Mouse (Mus musculus) bone marrow, adult 2 months (tissue): ENCODE data around the gene Man1a2. TPM values are rescaled to one million over a fixed set of nuclear protein-coding genes. Genes with fewer than 3 reads are reported as not detected.

Experiments used
- H3K27ac ChIP-seq: fragments of 200-500 bp; 2 replicates; pipeline ENCODE4 v1.5.1; 2012; ENCODE audit warnings: low read depth, mild to moderate bottlenecking, control low read depth, inconsistent platforms, low read length; ENCODE audit not compliant: control insufficient read depth, poor library complexity, insufficient read depth
- H3K4me1 ChIP-seq: fragments of 200-500 bp; 2 replicates; pipeline ENCODE4 v1.6.1; 2011; ENCODE audit warnings: low read length; ENCODE audit not compliant: control insufficient read depth, insufficient read depth
- H3K4me3 ChIP-seq: fragments of 200-500 bp; replicated peaks from 2 replicates; pipeline ENCODE3; 2011; ENCODE audit warnings: mild to moderate bottlenecking, low read depth, low read length, control low read depth; ENCODE audit not compliant: control insufficient read depth
- CTCF ChIP-seq: fragments of 200-500 bp; IDR thresholded peaks from 2 replicates; pipeline ENCODE4 v1.5.1; 2011; ENCODE audit warnings: low read length, control low read depth; ENCODE audit not compliant: control insufficient read depth, insufficient read depth
- POLR2A ChIP-seq: fragments of 200-500 bp; IDR thresholded peaks from 2 replicates; pipeline ENCODE4 v1.6.1; 2011; ENCODE audit warnings: low read depth, mild to moderate bottlenecking, control low read depth, low read length, borderline replicate concordance; ENCODE audit not compliant: control insufficient read depth
- WGBS: fragments of 180-500 bp; shearing (Covaris S2); methylation state at CpG from one replicate; pipeline ENCODE4 v1.1.7; 2018; 5-methylcytosine and 5-hydroxymethylcytosine counted together
- polyA plus RNA-seq: library from polyadenylated mRNA; stranded (reverse); fragments of >200 nt; gene quantifications from 2 replicates; pipeline ENCODE4 v1.2.4, GENCODE M21; 2011; ENCODE audit warnings: low replicate concordance; ENCODE audit not compliant: missing spikeins, insufficient read depth, insufficient read length

Gene Man1a2
- polyA plus RNA-seq, 1 experiment, result 19.5 TPM

GRCm38 (mm10) chr3:100535902-100536301, 149.4 kb downstream of the Man1a2 start:
- no peaks in the 10 kb centered on the region for H3K4me1 ChIP-seq
- 66% methylated on average over 4 of the region's 4 CpGs for WGBS
- TF ChIP-seq CTCF (no peak), POLR2A (no peak)

GRCm38 (mm10) chr3:100535298-100535697, 150.0 kb downstream of the Man1a2 start:
- Histone ChIP-seq H3K4me1 (peaks cover under 1% of the 10 kb centered on the region; the same call in 1 of the 2 replicates), H3K27ac (no peak overlapping the region), H3K4me3 (no peak overlapping the region)
- TF ChIP-seq POLR2A, result no peak
- TF ChIP-seq CTCF, result no peak
- 68% methylated on average over 3 of the region's 3 CpGs for WGBS

More at GRCm38 (mm10) chr3:100535902-100536301, 149.4 kb downstream of the Man1a2 start:
- Histone ChIP-seq H3K27ac (no peak overlapping the region), H3K4me3 (no peak overlapping the region)

- peaks cover 3% of the 10 kb centered on the region; the same call in 1 of the 2 replicates for H3K4me1 ChIP-seq
- H3K4me3 ChIP-seq, result no peak overlapping the region
- 20% methylated on average over 3 of the region's 3 CpGs for WGBS
- TF ChIP-seq CTCF, result no peak
- TF ChIP-seq POLR2A, result no peak
- H3K27ac ChIP-seq, result no peak overlapping the region
Measured at GRCm38 (mm10) chr3:100534394-100534793, 150.9 kb downstream of the Man1a2 start.

- no peak for TF ChIP-seq POLR2A
- no peak for TF ChIP-seq CTCF
- no peak overlapping the region for H3K27ac ChIP-seq
- H3K4me1 ChIP-seq, result peaks cover 3% of the 10 kb centered on the region; the same call in 1 of the 2 replicates
- no peak overlapping the region for H3K4me3 ChIP-seq
Measured at GRCm38 (mm10) chr3:100533429-100533828, 151.9 kb downstream of the Man1a2 start.

GRCm38 (mm10) chr3:100530919-100531318, 154.4 kb downstream of the Man1a2 start:
- Histone ChIP-seq H3K4me1 (peaks cover 3% of the 10 kb centered on the region; the same call in 1 of the 2 replicates), H3K4me3 (no peak overlapping the region), H3K27ac (no peak overlapping the region)
- TF ChIP-seq POLR2A (no peak), CTCF (no peak)
- 76% methylated on average over 5 of the region's 5 CpGs for WGBS

GRCm38 (mm10) chr3:100530244-100530788, 155.0 kb downstream of the Man1a2 start:
- 45% methylated on average over 7 of the region's 7 CpGs for WGBS
- H3K27ac ChIP-seq, result no peak overlapping the region
- no peak overlapping the region for H3K4me3 ChIP-seq
- TF ChIP-seq CTCF, result no peak
- TF ChIP-seq POLR2A, result no peak
- peaks cover 3% of the 10 kb centered on the region; the same call in 1 of the 2 replicates for H3K4me1 ChIP-seq

- no peaks in the 10 kb centered on the region for H3K4me1 ChIP-seq
- H3K4me3 ChIP-seq, result no peak overlapping the region
- no peak overlapping the region for H3K27ac ChIP-seq
- TF ChIP-seq POLR2A (no peak), CTCF (no peak)
- WGBS, result 75% methylated on average over 7 of the region's 7 CpGs
Measured at GRCm38 (mm10) chr3:100522671-100523070, 162.6 kb downstream of the Man1a2 start.

GRCm38 (mm10) chr3:100521626-100522025, 163.7 kb downstream of the Man1a2 start:
- 92% methylated on average over 1 of the region's 1 CpGs for WGBS
- Histone ChIP-seq H3K27ac (no peak overlapping the region), H3K4me1 (peaks cover 3% of the 10 kb centered on the region; the same call in 1 of the 2 replicates), H3K4me3 (no peak overlapping the region)
- TF ChIP-seq CTCF, result no peak
- TF ChIP-seq POLR2A, result no peak
